Mouse (Mus musculus) frontal cortex, postnatal 14 days (tissue): ENCODE data around the gene Nckipsd.
A peak's percentile ranks its signal among the peaks of the same experiment; 100 is the strongest.

Experiments
- DNase-seq, 2 experiments: peaks; one replicate each; pipeline ENCODE4 v3.0.0; 2022; ENCODE audit warnings: low spot score in 2 of 2

Gene Nckipsd

GRCm38 (mm10) chr9:108808163-108808665, at the start of gene Nckipsd:
Gene Nckipsd (plus strand): TSS chr9:108808368.
- DNase-seq: peak; percentile 83 to 94

- no peak for DNase-seq
Measured at GRCm38 (mm10) chr9:108759121-108759520, 49.0 kb upstream of the Nckipsd start.

GRCm38 (mm10) chr9:108759805-108760204, 48.4 kb upstream of the Nckipsd start:
- no peak for DNase-seq

GRCm38 (mm10) chr9:108761561-108761960, 46.6 kb upstream of the Nckipsd start:
- no peak for DNase-seq

GRCm38 (mm10) chr9:108764971-108765370, 43.2 kb upstream of the Nckipsd start:
- DNase-seq: no peak

- DNase-seq: no peak
Measured at GRCm38 (mm10) chr9:108776614-108777013, 31.6 kb upstream of the Nckipsd start.

GRCm38 (mm10) chr9:108777276-108777675, 30.9 kb upstream of the Nckipsd start:
- no peak for DNase-seq

GRCm38 (mm10) chr9:108780959-108781358, 27.2 kb upstream of the Nckipsd start:
- DNase-seq: no peak

- no peak for DNase-seq
Measured at GRCm38 (mm10) chr9:108781891-108782290, 26.3 kb upstream of the Nckipsd start.

- DNase-seq: no peak
Measured at GRCm38 (mm10) chr9:108782836-108783547, 25.2 kb upstream of the Nckipsd start.

GRCm38 (mm10) chr9:108783548-108784463, 24.4 kb upstream of the Nckipsd start, which contains the start of gene Ip6k2:
Gene Ip6k2 (plus strand): TSS chr9:108783796.
- DNase-seq: peak; percentile 94 to 98

- DNase-seq: no peak
Measured at GRCm38 (mm10) chr9:108785416-108785815, 22.8 kb upstream of the Nckipsd start.

GRCm38 (mm10) chr9:108786494-108786893, 21.7 kb upstream of the Nckipsd start:
- no peak for DNase-seq

GRCm38 (mm10) chr9:108787080-108787479, 21.1 kb upstream of the Nckipsd start:
- no peak for DNase-seq

GRCm38 (mm10) chr9:108788713-108789112, 19.5 kb upstream of the Nckipsd start:
- DNase-seq: no peak

GRCm38 (mm10) chr9:108792307-108792706, 15.9 kb upstream of the Nckipsd start:
- no peak for DNase-seq

GRCm38 (mm10) chr9:108792730-108793129, 15.4 kb upstream of the Nckipsd start:
- DNase-seq: no peak

- no peak for DNase-seq
Measured at GRCm38 (mm10) chr9:108795281-108795680, 12.9 kb upstream of the Nckipsd start.

GRCm38 (mm10) chr9:108795762-108796161, 12.4 kb upstream of the Nckipsd start:
- no peak for DNase-seq

- no peak for DNase-seq
Measured at GRCm38 (mm10) chr9:108796351-108796981, 11.7 kb upstream of the Nckipsd start.

GRCm38 (mm10) chr9:108797477-108797876, 10.7 kb upstream of the Nckipsd start:
- no peak for DNase-seq

GRCm38 (mm10) chr9:108798508-108799075, 9.6 kb upstream of the Nckipsd start:
- no peak for DNase-seq
